Mouse (Mus musculus) E14TG2a.4 (cell line): Measurements from ENCODE around the gene Agap2.

Experiments
- CTCF ChIP-seq: conservative IDR thresholded peaks from 2 replicates; pipeline ENCODE4 v1.5.1; 2014; ENCODE audit warnings: low read length
- POU5F1 ChIP-seq: IDR thresholded peaks from 2 replicates; pipeline ENCODE4 v1.6.1; 2014; ENCODE audit warnings: low read length, borderline replicate concordance

- TF ChIP-seq CTCF (no peak), POU5F1 (no peak)
These were observed 39.3 kb downstream of the Agap2 start for GRCm38 (mm10) chr10:127114408-127114807.
